Mouse (Mus musculus): ENCODE measurements around the gene Rcn3.

- TF ChIP-seq CTCF (IDR thresholded peaks at IDR 0.05; ENCODE audit: control insufficient read depth, insufficient read depth, low read length) (peak; percentile 36; the same call in 1 of the 2 replicates), POLR2A (IDR thresholded peaks at IDR 0.05; ENCODE audit: borderline replicate concordance, control insufficient read depth, low read depth, low read length) (peak; percentile 66; the same call in 1 of the 2 replicates)
Observed at GRCm38 (mm10) chr7:45082401-45083299, 9.4 kb downstream of the Rcn3 start.
